Mouse (Mus musculus): ENCODE measurements around the gene Kcnh6.

DNA sequence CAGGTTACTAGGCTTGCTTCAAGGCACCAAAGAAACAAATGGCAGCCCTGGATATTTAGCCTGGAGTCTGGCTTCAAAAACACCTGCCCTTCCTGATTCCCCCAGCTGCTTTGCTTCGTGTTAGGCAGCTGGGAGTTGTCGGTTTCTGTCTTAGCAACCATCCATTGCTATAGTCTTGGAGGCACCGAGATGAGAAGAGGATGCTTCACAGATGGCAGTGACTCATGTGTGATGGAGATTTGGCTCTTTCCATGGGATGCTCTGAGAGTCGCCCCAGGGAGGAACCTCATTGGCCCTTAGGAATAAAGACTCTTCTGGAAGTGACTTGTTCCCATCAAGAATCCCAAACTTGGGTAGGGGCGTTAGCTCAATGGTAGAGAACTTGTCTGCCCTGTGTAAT, 8.5 kb downstream of the Kcnh6 start:
- TF ChIP-seq CTCF (IDR thresholded peaks at IDR 0.05; ENCODE audit: borderline replicate concordance, extremely low read depth, insufficient read depth, insufficient read length), result no peak
- no peak for TF ChIP-seq POLR2A (IDR thresholded peaks at IDR 0.05; ENCODE audit: borderline replicate concordance, extremely low read depth, insufficient read depth, insufficient read length, poor library complexity, severe bottlenecking)

Data from brain, embryonic 14.5 days (tissue).